Mouse (Mus musculus) lung, adult 18-20 months (tissue): ENCODE results near the gene Psen1.
A peak's percentile ranks its signal among the peaks of the same experiment; 100 is the strongest.

Experiments used
- DNase-seq, 2 experiments: peaks; one replicate each; pipeline ENCODE4 v3.0.0; 2022; ENCODE audit warnings: mixed read lengths in 2 of 2

The Psen1 gene

DNA sequence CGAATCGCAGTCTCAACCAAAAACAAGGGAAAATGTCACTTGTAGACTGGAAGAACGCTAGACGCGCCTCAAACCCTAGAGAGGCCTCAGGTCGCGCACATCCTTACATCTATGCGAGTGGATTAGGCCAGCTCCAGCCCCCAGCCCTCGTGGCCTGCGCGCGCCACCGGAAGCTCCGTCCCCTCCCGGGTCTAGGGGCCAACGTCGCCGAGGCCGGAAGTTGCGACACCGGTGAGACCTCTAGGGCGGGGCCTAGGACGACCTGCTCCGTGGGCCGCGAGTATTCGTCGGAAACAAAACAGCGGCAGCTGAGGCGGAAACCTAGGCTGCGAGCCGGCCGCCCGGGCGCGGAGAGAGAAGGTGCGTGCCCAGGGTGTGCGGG is at the start of gene Psen1:
Psen1 (plus strand) TSS at position 219 of the 382 bp plus-strand sequence.
- DNase-seq: peak; percentile 93 to 96

DNA sequence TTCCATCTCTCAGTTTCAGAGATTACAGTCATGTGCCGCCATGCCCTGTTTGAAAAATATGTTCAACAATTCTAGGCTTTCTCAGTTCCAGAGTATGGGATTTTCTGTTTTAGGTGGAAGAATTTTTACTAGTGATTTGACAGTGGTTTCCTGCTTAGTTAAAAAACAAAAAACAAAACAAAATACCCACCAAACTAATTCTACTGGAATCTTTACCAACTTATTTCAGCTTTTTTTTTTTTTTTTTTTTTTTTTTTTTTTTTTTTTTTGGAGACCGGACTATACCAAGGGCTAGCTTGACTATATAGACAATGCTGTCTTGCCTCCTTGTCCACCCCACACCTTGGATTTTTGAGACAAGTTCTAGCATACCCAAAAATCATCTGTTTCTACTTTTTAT is 46.7 kb upstream of the Psen1 start:
- DNase-seq: no peak

DNA sequence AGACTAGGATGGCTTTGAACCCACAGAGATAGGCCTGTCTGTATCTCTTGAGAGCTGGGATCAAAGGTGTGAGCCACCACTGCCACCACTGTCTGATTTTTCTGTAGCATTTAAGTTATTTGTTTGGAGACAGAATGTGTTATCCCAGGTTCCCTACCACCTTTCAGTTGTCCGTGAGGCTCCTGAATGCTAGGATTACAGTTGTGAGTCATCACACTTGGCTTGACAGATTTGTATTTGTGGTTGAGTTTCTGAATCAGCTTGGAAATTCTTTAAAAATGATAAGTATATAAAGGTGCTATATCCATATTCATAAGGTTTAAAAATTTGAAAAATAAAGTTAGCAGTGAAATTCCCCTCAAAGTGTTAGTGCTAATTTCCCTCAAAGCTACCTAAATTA is 44.8 kb upstream of the Psen1 start:
- DNase-seq: no peak

DNA sequence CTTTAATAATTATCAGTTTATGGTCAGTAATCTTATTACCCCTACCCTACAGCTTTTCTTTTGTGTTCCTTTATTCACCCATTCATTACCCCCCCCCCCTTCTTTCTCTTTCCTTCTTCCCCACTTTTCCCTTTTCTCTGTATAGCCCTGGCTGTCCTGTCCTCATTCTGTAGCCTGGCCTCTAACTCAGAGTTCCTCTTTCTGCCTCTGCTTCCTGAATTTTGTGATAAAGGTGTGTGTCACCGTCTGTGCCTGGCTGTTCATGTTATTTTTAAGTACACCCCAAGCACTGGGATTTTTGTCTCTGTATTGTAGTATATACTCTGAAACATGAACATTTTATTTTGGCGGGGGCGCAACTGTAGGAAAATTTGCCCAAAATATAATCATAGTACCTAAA is 37.6 kb upstream of the Psen1 start:
- DNase-seq: no peak

DNA sequence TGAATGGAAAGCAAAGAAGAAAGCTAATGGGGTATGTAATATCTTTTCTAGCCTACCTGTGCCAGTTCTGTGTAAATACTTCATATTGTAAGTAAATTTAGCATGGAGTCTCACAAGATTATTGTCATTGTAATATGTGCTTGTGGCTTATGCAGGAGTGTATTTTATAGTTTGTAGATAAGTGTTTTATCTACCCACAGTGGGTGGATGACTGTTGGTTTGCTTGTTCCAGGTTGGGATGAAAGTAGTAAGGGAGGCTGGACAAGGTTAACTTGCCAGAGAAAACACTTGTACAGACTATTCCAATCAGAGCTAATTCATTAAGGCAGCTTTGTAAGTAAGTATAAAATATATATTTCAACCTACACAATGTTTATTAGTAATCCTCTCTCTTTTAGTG is 36.5 kb upstream of the Psen1 start:
- no peak for DNase-seq

DNA sequence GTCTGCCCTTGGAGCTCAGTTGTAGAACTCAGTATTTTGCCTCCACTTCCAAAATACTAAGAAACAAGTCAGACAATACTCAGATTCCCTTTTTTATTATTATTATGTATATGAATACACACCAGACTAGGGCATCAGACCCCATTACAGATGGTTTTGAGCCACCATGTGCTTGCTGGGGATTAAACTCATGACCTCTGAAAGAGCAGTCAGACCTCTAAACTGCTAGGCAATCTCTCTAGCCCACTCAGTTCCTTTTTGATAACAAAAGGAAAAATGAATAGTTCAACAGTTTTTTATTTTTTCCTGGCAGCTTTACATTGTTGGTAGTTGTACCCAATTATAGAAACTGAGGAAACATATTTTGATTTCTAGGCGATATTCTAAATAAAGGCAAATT is 2.5 kb upstream of the Psen1 start:
- DNase-seq: no peak

DNA sequence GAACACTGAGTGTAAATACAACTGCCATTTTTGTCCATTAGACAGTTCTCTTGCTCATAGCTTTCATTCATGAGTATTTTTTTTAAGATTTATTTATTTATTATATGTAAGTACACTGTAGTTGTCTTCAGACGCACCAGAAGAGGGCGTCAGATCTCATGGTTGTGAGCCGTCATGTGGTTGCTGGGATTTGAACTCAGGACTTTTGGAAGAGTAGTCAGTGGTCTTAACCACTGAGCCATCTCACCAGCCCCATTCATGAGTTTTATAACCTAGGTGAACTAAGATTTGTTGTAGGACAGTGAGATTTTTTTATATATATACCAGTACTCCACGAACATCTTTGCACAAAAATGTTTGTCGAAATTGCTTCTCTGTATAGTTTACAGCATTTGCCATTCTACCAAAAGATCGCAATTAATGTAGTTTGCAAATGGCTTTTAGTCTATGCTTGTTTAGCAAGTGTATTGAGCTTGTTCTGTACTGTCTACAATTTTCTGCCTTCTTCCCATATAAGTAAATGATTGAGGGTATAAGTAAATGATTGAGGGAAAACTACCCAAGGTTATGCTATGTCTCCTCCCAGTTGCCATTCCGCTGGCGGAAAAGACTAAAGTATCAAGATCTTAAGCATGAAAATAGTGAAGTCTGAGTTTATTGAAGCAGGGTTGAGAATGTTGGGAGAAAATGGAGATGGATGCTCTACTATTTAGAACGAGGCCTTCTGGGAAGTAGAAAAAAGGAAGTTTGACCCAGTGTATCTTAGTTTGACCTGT is 1.2 kb upstream of the Psen1 start:
- DNase-seq: no peak

DNA sequence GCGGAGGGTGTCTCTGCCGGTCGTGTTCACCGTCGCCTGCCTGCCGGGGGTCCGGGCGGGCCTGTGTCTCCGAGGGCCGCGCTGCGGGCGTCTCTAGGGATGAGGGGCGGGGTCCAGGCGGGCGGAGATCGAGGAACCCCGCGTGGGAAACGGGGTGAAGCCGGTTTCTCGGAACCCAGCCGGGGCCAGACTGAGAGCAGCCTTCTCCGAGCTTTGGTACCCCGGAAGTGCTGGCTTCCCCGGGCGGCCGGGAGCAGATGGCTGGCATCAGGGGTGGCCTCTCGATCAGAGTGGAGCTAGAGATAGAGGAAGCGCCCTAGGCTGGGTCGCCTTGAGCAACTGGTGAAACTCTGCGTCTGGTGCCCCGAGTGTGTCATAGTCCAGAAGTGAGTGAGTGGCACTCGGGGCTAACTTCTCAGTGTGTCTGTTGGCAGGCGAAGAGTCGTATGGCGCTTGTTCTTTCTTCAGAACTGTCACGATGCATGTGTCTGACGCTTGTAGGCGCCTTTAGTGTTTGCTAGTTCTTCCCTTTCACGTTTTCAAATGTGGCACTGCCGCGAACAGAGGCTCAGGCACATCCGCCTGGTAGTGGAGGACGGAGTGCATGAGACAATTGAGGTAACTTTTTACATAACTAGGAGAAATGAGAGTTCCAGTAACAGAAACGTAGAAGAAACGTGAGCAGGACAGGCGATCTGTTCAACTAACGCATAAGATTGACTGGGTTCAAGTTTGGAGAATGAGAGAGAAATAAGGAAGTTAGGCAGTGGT is 549 bp downstream of the Psen1 start:
- no peak for DNase-seq

DNA sequence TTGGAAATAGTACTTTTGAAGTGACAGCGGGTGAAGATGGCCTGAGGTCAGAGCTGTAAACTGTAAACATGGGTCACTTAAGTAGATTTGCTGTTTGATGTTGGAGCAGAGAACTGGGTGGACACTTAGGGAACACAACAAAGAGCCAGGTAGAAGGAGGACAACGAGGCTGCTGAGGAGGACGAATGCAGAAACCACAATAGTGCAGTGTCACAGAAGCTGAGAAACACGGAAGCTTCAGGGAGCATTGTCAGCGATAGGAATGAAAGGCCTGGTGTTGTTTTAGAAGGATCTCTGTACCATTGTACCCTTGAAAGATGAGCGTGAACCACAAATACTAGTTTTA is 1.1 kb downstream of the Psen1 start:
- DNase-seq: no peak

DNA sequence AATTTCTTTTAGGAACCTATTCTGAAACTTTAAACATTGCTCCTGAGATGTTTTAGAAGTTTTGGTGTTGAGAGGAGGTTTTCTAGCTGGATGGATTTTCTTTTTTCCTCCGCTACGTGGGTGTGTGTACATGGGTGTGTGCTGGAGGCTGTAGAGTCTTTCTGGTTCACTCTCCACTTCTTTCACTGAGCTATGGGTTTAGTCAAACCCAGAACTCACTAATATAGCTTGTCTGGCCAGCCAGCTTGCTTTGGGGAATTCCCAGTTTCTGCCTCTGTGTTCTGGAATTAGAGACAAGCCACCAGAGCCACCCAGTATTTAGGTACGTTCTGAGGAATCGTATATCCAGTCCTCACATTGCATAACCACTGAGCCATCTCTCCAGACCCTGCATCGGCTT is 6.1 kb downstream of the Psen1 start:
- DNase-seq: no peak

DNA sequence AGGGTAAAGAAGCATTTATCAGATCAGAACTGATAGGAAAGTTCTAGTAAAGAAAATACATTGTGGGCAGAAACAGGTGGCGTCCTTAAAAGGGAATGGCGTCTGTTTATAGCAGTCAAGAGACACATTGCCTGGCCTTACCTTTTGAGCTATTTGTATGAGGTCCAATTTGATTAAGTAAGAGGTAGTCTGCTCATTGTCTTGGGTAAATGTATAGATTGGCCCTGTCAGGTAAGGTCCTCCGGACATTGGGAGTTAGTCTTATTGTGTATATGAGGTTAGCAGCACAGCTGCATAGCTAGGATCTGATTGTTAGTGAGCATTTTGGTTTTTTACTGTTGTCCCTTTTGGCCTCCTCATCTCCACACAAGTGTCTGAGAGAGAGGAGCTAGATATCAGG is 6.7 kb downstream of the Psen1 start:
- no peak for DNase-seq

DNA sequence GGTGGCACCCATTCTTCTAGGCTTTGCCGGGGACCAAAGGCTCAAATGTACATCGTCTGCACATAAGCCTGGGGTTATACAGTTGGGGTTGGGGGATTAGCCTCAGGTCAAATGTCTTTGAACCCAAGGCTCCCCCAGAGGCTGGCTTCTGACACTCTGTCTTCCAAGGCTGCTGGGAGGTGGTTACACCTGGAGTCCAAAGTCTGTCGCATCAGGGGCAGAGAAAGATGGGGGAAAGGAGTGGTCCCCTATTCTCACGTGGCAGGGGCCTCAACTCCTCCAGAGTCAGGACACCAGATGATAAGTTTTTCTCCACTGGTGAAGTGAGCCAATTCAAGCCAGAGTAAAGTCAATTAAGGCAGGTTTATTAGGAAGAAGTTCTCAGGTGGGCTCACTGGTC is 10.7 kb downstream of the Psen1 start:
- DNase-seq: no peak

DNA sequence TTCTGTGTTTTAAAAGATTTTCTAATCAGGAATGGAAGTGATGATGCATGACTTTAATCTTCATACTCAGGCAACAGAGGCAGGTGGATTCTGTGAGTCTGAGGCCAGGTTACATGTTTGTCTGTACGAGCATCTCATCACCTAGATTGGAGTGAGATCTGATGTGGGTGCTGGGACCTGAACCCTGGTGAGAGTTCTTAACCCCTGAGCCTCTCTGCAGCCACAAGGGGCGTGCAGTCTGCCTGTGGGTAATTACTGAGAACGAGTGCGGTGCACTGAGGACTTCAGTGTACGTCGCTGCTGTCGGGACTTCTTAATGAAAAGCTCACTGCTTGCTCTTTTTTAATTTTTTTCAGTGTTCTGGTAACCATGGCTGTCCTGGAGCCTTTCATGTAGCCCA is 13.7 kb downstream of the Psen1 start:
- DNase-seq: no peak

DNA sequence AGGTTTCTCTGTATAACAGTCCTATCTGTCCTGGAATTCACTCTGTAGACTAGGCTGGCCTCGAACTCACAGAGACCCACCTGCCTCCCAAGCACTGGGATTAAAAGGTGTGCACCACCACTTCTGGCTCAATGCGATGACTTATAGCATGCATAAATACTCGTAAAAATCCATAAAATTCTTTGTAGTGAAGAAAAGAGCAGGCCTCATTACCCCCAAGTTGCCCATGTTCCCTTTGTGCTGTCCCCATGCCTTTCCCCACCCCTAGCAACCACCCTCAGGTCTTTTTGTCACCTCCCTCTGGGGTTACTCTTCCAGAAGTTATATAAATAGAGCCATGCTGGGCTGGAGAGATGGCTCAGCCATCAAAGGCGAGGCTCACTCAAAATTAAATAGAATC is 14.8 kb downstream of the Psen1 start:
- DNase-seq: no peak

DNA sequence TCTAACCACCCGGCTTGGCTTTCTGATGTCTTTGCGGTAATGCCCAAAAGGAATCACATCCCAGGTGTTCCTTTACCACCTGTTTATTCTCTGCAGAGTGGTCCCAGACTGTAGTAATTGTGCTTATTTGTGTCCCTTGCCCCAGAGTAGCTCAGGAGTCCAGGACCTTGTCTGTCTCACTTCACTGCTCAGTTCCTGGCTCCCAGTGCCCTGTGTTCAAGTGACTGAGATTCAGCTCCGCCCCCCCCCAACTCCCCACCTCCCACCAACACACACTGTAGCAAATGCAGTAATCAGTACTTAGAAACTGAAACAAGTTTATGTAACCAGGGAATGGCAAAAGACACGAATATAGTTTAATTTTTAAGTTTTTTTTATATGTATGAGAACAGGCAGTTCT is 19.0 kb downstream of the Psen1 start:
- no peak for DNase-seq

DNA sequence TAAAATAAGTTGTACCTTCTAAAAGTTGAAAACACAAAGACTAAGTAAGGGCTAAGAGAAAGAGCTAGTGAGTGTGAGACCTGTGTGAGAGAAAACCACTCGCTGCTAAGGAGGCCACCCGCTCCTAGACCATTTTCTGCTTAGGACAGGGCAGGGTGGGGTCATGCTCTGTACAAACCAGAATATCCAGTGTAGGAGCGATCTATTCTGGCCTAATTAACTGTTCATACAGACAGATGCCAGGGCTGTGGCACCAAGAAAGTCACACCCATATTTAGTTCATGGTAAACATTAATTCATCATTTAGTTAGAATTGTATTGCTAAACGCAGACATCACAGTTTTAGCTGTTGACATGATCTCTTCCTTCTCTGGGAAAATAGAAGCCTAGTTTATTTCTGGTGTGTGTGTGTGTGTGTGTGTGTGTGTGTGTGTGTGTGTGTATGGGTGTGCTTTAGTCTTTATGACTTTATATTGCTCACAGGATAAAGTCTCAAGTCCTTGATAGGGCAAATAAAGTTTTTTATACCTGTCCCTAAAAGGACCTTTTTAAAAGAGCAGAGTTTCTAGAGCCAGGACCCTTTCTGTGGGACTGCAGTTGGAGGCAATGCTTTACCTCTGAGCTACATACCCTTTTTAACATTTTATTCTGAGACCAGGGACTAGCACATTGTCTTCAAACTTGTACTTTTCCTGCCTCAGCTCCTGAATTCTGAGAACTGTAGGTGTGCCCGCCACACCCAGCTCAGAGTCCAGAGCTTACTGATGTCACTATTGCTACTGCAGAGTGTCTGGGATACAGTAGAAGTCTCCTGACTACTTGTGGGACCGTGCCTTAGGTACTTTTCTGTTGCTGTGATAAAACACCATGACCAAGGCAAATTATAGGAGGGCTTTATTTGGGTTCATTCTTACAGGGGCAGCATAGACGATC is 20.5 kb downstream of the Psen1 start:
- no peak for DNase-seq

DNA sequence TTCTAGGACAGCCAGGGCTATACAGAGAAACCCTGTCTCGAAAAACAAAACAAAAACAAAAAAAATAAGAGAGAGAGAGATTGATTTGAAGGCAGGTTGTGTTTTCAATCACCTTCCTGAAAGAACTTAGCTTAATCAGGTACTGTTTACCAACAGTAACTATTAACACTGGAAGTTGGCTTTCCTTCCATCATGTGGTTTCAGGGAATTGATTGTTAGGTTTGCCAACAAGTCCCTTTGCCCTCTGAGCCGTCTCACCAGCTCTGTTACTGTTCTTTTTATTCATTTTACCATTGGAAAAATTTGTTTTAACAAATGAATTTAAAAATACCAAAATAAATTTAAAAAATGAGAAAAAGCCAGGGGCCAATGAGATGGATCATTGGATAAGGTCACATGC is 22.0 kb downstream of the Psen1 start:
- DNase-seq: no peak

DNA sequence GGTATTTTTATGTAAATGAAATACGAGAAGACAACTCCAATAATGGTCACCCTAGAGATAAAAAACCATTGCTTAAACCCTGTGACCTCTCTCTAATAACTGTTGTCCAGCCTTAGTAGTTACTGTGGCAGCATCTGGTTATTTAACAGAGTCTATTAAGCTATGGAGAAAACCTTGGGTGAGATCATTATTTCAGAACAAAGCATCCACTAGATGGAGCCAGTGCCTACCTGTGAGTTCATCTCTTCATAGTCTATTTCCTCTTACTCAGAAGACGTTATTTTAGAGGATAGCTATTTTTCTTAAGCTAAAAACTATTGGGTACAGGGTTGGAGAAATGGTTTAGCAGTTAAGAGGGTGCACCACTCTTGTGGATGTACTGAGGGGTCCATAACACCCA is 25.8 kb downstream of the Psen1 start:
- DNase-seq: peak in 1 of 2 experiments; percentile 27

DNA sequence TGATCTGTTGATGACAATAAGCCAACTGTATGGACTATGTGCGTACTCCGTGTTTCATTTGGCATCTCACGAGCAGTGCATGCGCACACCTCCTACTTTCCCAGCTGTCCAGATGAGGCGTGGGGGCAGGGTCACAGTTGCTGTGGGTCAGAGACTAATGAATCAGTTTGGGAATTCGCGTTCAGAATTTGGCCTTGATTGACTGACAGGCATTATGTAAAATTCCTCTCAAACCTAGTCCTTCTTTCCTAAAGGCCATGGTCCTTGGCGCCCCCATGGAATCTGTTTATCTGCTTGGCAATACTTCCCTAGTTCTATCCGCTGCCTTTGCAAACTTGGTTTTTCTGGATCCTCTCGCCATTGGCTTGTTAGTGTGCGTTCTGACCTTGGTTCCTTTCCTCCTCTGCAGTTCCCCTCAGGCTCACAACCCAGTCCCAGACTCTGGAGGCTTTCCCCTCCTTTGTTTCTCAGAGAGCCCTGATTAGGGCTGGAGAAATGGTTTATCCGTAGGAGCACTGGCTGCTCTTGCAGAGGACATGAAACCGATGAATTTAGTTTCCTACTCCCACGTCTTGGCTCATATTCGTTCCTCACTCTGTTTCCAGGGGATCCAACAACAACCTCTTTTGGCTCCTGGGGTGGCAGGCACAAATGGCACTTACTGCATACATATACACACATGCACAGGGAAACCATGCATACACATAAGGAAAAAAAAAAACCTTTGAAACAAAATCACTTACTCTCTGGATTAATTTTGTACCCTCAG is 28.6 kb downstream of the Psen1 start:
- no peak for DNase-seq

DNA sequence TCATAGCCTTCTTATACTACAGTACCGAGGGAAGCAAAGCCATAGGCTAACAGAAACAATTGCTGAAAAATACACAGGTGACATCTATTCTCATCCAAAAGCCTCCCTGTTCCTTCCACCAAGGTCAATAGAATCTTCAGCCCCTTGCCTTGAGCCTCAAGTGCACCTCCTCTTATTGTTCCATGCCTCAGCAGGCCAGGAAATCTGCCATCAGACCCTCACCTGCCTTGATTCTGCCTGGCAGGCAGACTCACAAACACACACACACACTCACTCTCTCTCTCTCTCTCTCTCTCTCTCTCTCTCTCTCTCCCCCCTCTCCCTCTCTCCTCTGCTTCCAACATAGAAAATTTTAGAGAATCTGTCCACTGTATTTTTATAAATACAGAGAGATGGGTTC is 31.5 kb downstream of the Psen1 start:
- DNase-seq: no peak

DNA sequence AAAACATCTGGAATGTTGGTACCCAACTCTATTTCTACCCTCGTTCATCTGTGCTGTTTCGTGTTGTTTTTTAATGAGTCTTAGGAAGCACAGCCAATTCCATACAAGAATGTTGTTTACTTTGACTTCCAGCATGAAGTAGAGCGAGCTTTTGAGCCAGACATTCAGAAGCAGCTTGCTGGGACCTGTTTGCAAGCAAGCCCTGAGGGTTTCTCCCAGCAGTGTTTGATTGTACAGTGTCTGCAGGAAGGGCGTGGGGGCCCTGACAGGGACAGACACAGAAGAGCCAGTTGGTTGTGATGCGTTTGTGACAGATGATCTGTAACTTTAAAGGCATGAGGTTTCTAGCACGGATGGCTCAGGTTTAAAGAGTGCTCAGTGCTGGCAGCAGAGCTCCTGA is 33.3 kb downstream of the Psen1 start:
- no peak for DNase-seq

DNA sequence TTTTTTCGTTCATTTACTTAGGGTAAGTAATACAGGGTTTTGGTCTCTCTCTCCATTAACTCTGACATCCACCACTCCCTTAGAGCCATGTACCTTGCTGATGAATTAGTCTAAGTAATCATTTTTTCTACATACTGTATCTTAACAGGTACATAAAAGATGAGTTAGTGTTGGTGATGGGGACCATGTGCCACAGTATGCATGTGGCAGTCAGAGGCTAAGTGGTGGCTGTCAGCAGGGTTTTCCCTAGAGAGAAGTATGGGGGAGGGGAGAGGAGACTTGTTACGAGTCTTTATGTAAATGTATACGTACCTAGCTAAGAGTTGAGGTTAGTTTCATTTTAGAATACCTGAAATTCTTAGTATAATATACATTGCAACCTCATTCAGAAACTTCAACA is 35.1 kb downstream of the Psen1 start:
- DNase-seq: no peak
